Mouse (Mus musculus): Measurements from ENCODE around the gene Atrnl1.

Atrnl1 gene

DNA sequence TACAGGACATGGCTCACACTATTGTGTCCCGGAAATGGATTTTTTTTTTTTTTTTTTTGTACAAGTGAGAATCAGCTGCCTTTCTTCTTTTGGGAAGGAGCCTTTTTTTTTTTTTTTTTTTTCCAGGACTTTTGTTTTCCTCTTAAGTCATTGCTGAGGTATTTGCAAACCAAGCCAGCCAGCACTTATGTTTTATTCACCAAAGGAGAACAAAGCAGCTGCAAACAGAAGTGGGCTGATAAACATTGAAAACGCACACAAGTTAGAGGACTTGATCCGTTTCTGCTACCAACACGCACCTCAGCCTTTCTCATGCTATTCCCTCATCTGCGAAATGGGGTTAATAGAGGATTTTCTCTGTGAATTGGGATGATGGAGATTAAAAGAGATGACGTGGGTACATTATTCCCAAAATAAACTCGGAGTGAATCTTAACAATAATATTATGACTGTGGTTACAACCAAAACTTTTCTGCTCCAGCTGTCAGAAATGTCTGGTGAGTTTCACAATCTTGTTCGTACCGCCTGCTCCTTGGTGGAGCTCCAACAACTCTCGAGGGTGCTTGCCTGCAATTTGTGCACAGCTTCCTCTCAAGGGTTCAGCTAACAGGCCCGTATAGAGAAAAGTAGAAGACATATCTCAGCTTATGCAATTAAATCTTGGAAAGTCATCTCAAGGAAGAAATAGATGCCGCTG lies 1.3 kb upstream of the Atrnl1 start:
- DNase-seq (ENCODE audit: low read depth, low spot score), result no peak

DNA sequence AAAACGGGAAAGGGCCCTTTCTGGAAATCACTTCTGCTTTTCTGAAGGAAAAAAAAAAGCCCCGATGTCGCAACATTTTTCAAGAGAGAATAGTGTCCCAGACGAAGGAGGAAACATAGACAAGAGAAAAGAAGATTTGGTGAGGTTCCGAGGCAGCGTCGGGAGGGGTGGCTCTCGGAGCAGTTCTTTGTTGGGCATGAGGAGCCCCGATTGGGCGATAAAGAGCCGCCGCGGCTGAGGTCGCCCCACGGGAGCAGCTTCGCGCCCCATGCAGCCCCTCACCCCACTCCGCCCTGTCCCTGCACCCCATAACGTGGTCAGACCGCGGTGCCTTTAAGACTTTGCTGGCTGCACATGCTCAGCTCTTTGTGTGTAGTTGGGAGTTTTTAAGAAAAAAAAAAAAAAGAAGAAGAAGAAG lies 767 bp upstream of the Atrnl1 start:
- no peak for DNase-seq (ENCODE audit: low read depth, low spot score)

- no peak for DNase-seq (ENCODE audit: low read depth, low spot score)
Measured at GRCm38 (mm10) chr19:57611291-57612178, 701 bp downstream of the Atrnl1 start.

DNA sequence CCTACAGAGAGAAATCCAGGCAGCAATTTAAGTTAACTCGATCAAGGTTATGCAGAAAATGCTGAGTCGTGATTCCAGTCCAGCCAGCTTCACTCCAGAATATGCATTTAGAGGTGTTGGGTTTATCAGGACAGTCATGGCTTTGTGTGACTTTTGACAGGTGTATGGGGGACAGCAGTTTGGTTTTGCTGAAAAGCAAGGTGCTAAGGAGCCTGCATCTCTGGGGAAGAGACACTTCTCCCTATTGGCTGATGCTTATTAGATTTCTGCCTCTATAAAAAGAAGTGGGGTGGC lies 1.3 kb downstream of the Atrnl1 start:
- no peak for DNase-seq (ENCODE audit: low read depth, low spot score)

GRCm38 (mm10) chr19:57615972-57616621 lies 5.3 kb downstream of the Atrnl1 start:
- DNase-seq (ENCODE audit: low read depth, low spot score), result no peak

GRCm38 (mm10) chr19:57619088-57619487 lies 8.3 kb downstream of the Atrnl1 start:
- no peak for DNase-seq (ENCODE audit: low read depth, low spot score)

DNA sequence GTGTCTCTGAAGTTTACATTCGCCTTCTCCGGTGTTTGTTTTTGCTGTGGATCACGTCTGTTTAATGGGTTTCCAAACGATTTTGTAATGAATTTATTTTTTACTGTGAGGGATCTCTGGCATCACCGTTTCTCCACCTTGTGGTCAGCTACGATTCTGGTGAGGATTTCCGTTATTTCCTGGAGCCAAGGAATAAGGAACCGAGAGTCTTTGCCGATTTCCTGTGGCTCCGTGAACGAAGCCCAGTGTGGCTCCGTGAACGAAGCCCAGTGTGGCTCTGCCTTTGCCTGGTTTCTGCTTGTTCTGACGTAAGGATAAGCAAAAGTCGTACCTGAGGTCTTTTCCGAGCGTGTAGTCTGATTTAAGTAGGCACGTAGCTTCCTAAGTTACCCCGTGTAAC lies 11.0 kb downstream of the Atrnl1 start:
- DNase-seq (ENCODE audit: low read depth, low spot score), result no peak

DNA sequence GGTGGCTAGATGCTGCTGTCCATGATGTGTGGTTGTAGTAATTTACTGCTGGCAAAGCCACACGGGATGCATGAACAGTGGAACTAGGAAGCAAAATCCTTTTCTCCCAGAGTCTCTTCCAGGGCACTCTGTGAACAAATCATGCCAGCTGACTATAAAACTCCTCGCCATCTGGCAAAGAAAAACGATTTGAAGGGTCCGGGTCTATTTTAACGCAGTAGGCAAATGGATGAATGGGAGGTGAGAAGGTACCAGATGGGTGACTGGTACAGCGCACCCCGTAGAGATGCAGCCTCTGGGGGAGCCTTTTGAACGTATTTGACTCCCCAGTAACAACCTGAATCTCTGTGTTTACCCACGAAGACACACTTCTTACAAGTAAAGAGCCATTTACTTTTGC lies 14.9 kb downstream of the Atrnl1 start:
- DNase-seq (ENCODE audit: low read depth, low spot score), result peak; percentile 58

DNA sequence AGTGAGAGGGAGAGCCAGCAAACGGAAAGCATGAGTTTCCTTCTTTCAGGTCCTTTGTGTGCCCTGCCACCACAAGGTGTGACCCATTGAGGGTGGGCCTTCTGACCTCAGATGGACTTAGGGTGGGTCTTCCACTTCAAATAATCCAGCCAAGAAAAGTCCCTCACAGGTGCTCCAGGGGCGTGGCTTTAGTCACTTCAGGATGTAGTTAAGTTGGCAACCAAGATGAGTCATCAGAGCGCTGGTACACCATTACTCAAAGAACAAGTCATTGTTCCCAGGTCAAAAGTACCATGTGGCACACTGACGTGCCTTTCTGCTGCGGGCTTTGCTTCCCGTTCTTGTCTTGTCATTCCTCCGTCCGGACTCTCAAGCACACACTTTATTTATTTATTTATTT lies 16.4 kb downstream of the Atrnl1 start:
- DNase-seq (ENCODE audit: low read depth, low spot score), result no peak

GRCm38 (mm10) chr19:57642536-57642935 lies 31.7 kb downstream of the Atrnl1 start:
- no peak for DNase-seq (ENCODE audit: low read depth, low spot score)

- peak; percentile 34 for DNase-seq (ENCODE audit: low read depth, low spot score)
Measured at GRCm38 (mm10) chr19:57642980-57643379, 32.1 kb downstream of the Atrnl1 start.

GRCm38 (mm10) chr19:57648202-57648943 lies 37.5 kb downstream of the Atrnl1 start:
- no peak for DNase-seq (ENCODE audit: low read depth, low spot score)

- DNase-seq (ENCODE audit: low read depth, low spot score), result no peak
Measured at GRCm38 (mm10) chr19:57648944-57649271, 38.1 kb downstream of the Atrnl1 start.

- DNase-seq (ENCODE audit: low read depth, low spot score), result peak; percentile 55
Measured at GRCm38 (mm10) chr19:57655083-57655482, 44.2 kb downstream of the Atrnl1 start.

DNA sequence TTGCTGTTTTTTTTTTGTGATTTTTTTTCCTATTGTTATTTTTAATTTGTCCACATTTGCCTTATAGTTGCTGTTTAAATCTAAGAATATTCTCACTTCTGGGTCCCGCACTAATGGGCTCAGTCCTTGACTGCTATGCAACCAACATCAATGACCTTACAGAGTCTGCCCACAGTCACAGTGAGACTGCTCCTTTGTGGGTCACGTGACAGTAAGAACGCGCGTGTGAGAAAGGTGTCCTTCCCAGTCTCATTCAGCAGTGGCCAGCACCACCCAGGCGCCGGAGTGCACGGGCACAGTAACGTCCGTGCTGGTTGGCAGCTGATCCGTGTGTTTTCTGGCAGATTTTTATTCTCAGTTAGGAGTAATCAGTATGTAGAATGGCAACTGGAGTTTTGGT lies 44.7 kb downstream of the Atrnl1 start:
- no peak for DNase-seq (ENCODE audit: low read depth, low spot score)

DNA sequence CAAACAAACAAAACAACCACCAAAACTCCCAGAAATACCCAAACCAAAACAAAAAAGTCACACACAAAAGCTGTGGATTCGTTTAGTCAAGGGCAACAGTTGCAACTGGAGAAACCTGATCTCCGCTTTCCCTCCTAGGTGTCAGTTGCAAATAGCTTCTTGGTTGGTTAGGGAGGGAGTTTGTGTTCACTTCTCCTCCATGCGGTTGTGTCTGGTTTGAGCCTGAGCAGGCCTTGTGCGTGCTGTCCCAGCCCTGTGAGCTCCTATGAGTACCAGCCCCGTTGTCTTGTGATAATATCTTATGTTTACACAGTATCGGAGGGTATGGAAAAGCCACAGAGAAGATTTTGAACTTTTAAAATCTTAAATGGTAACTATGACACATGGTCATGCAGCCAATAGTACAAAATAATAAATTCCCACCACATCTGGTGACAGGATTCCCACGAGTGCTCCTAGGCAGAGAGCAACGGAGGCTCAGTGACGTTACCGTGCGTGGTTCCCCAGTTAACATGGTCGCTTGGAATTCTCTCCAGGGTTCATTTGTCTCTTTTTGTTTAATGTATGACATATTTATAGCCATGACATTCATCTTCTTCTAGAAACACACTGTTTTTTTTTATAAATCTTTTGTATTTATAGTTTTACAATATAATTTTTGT lies 46.7 kb downstream of the Atrnl1 start:
- no peak for DNase-seq (ENCODE audit: low read depth, low spot score)

GRCm38 (mm10) chr19:57658111-57659091 lies 47.6 kb downstream of the Atrnl1 start:
- no peak for DNase-seq (ENCODE audit: low read depth, low spot score)

- DNase-seq (ENCODE audit: low read depth, low spot score), result no peak
Measured at GRCm38 (mm10) chr19:57667011-57667410, 56.2 kb downstream of the Atrnl1 start.

DNA sequence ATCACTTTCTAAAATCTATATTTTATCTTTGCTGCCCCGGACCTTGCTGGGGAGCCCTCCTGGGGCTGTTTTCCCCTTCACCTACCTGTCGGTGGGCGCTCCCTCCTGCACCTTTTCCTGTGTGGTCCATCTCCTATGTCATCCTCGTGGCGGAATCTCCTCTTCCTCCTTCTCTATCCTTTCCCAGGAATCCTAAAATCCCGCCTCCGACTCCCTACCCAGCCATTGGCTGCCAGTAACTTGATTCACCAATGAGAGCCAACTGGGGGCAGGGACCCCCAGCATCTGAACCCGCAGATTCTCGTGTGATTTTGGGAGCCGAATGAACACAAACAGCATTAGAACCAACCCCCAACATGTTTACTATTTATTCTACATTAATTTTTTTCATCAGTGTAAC lies 57.1 kb downstream of the Atrnl1 start:
- DNase-seq (ENCODE audit: low read depth, low spot score), result no peak

GRCm38 (mm10) chr19:57679455-57679854 lies 68.6 kb downstream of the Atrnl1 start:
- DNase-seq (ENCODE audit: low read depth, low spot score), result no peak

All from telencephalon, adult 2 months (tissue).